Mouse (Mus musculus) kidney, embryonic 16.5 days (tissue): Measurements from ENCODE around the gene Gdf9. TPM values are rescaled to one million over a fixed set of nuclear protein-coding genes. Genes with fewer than 3 reads are reported as not detected.

Experiments
- ATAC-seq: fragments of 200-750 bp; cut with Nextera tagmentation; 2 replicates; pipeline ENCODE4 v1.8.0; 2017; ENCODE audit warnings: moderate TSS enrichment; ENCODE audit not compliant: low FRiP score, low TSS enrichment
- H3K27ac ChIP-seq: fragments of 300-500 bp; sonication (generic); 2 replicates; pipeline ENCODE4 v1.5.1; 2014; ENCODE audit warnings: low read length
- H3K27me3 ChIP-seq: fragments of 300-500 bp; sonication (generic); 2 replicates; pipeline ENCODE4 v1.6.1; 2014; ENCODE audit warnings: low read length, control low read depth, mixed read lengths; ENCODE audit not compliant: insufficient read depth
- H3K36me3 ChIP-seq: fragments of 300-500 bp; sonication (generic); 2 replicates; pipeline ENCODE4 v1.6.1; 2014; ENCODE audit warnings: low read length, control low read depth, mixed read lengths; ENCODE audit not compliant: insufficient read depth
- H3K4me1 ChIP-seq: fragments of 300-500 bp; sonication (generic); 2 replicates; pipeline ENCODE4 v1.6.1; 2014; ENCODE audit warnings: low read length, control low read depth, mixed read lengths; ENCODE audit not compliant: insufficient read depth
- H3K4me2 ChIP-seq: fragments of 300-500 bp; sonication (generic); replicated peaks from 2 replicates; pipeline ENCODE4 v1.6.1; 2014; ENCODE audit warnings: low read depth, low read length
- H3K4me3 ChIP-seq: fragments of 300-500 bp; sonication (generic); 2 replicates; pipeline ENCODE4 v1.5.1; 2014; ENCODE audit warnings: mild to moderate bottlenecking, low read length
- H3K9ac ChIP-seq: fragments of 300-500 bp; sonication (generic); replicated peaks from 2 replicates; pipeline ENCODE4 v1.6.1; 2014; ENCODE audit warnings: low read length
- H3K9me3 ChIP-seq: fragments of 300-500 bp; sonication (generic); 2 replicates; pipeline ENCODE4 v1.6.1; 2016; ENCODE audit warnings: low read length, control low read depth
- WGBS: fragments of 180-500 bp; shearing (Covaris S2); extraction: QIAGEN DNeasy Blood & Tissue Kit; methylation state at CpG from one replicate; pipeline ENCODE4 v1.1.7; 2014; 5-methylcytosine and 5-hydroxymethylcytosine counted together
- polyA plus RNA-seq: library from polyadenylated mRNA; unstranded; fragments of >200 nt; fragmentation: Nextera tagmentation; extraction: Ambion mirVana; gene quantifications from 2 replicates; pipeline ENCODE4 v1.2.1, GENCODE M21; 2015

Gdf9 gene
- polyA plus RNA-seq, 1 experiment from 2014 or later = 1.2 TPM

DNA sequence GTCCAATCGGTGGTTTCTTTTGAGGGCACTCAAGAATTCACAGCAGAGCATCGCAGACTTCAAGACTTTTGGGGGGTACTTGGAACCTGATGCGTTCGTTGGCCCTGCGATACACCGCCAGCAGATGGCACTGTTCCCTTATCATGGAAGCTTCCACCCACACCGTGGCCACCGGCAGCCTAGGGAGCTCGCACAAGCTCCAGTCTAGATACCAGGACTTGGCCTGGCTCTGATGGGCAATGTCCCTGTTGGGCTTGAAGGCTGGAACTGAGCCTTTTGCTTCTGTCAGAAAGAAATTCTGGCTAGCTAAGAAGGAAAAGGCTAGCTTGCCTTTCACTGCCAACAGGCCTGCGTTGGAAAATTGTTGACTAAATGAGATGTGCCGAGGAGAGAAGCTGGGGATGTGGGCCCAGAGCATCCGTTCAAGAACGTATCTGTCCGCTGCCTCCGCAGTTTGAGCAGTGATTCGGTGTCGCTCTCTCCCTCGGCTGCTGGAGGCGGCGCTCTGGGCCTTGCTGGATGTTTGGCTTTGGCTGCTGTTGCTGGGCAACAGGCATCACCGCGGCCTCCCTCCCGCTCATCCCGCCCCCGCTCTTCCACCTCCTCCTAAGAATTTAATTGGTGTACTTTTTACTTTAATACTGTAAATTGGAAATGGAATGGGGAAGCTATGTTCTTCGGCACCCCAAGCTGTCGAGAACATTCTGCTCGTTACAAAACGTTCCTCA is 39.3 kb downstream of the Gdf9 start, which contains the start of gene Gm9837:
TSS of gene Gm9837 (minus strand) at position 512 of the 728 bp plus-strand sequence.
- Histone ChIP-seq H3K4me3 (peak within 1 kb of the TSS; percentile 20), H3K9ac (peak within 1 kb of the TSS; percentile 27; the same call in 1 of the 2 replicates)

DNA sequence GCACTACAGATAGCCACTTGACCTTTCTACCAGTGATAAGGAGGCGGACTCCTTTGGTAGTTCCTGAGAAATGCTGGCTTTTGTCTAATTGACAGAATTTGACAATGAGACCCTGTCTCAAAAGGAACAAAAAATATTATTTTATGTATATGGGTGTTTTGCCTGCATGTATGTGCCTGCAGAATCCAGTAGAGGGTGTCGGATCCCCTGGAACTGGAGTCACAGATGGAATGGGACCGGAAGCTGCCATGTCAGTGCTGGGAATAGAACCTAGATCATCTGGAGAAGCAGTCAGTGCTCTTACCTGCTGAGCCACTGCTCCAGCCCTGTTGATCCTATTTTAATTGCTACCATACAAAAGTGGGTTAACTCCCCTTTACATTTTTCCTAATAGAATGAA is 41.9 kb downstream of the Gdf9 start:
- Histone ChIP-seq H3K9ac (no peak overlapping the region), H3K27ac (no peak overlapping the region), H3K27me3 (peaks cover 65% of the 10 kb centered on the region), H3K36me3 (no peaks in the 10 kb centered on the region), H3K9me3 (no peaks in the 10 kb centered on the region), H3K4me1 (peaks cover 8% of the 10 kb centered on the region; the same call in 1 of the 2 replicates), H3K4me2 (no peak overlapping the region), H3K4me3 (no peak overlapping the region)
- ATAC-seq = no peak
- 84% methylated on average over 3 of the region's 3 CpGs for WGBS

More for the DNA sequence above, 39.3 kb downstream of the Gdf9 start, which contains the start of gene Gm9837:
- H3K9me3 ChIP-seq = no peaks in the 10 kb centered on the region
- H3K4me2 ChIP-seq = peak within 1 kb of the TSS; percentile 44
- WGBS = 5% methylated on average over 29 of the region's 29 CpGs
- H3K27me3 ChIP-seq = peaks cover 66% of the 10 kb centered on the region
- peak; percentile 86; the same call in 1 of the 2 replicates for ATAC-seq
- no peak within 1 kb of the TSS for H3K27ac ChIP-seq
- peaks cover 16% of the 10 kb centered on the region for H3K4me1 ChIP-seq
- H3K36me3 ChIP-seq = no peaks in the 10 kb centered on the region

DNA sequence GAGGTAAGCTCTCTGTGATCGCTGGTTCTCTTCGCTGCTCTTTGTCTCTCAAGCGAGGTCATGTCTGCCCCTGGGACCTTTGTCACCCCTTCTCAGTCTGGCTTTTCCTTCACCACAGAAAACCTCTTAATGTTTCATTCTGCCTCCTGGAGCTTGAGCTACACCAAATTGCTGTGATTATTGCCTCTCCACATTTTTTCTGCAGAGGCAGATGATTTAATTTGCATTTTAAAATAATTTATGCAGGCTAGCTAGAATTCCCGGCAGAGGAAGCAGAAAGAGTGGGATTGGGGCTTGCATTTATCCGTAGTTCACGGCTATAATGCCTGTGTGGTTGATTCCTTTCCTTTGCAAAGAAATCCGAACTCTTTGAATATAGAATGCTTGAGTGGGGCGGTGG is 44.8 kb downstream of the Gdf9 start:
- Histone ChIP-seq H3K27me3 (peaks cover 82% of the 10 kb centered on the region), H3K36me3 (no peaks in the 10 kb centered on the region), H3K27ac (no peak overlapping the region), H3K9ac (no peak overlapping the region), H3K9me3 (peaks cover 5% of the 10 kb centered on the region), H3K4me1 (peaks cover 18% of the 10 kb centered on the region), H3K4me3 (no peak overlapping the region), H3K4me2 (no peak overlapping the region)
- 26% methylated on average over 8 of the region's 8 CpGs for WGBS
- ATAC-seq = no peak

DNA sequence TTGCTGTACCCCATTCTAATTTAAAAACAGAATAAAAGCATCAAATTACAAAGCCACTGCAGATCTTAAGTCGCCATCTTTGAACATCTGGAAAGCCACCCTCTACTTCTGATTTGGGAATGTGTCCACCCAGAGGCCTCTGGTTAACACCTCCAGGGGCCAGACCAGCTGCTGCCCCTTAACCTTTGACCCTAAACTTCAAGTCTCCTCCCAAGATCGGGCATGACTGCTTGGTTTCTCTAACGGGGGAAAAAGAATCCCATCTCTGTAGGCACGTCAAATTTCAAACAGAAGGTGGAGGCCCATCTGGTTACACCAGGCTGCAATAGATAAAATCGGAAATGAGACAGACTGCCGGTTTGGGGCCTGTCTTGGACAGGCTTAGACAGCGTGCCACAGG is 47.0 kb downstream of the Gdf9 start:
- Histone ChIP-seq H3K4me2 (no peak overlapping the region), H3K36me3 (no peaks in the 10 kb centered on the region), H3K4me3 (no peak overlapping the region), H3K27me3 (peaks cover 81% of the 10 kb centered on the region), H3K4me1 (peaks cover 16% of the 10 kb centered on the region), H3K27ac (no peak overlapping the region), H3K9me3 (peaks cover 5% of the 10 kb centered on the region), H3K9ac (no peak overlapping the region)
- 32% methylated on average over 7 of the region's 7 CpGs for WGBS
- ATAC-seq = no peak

DNA sequence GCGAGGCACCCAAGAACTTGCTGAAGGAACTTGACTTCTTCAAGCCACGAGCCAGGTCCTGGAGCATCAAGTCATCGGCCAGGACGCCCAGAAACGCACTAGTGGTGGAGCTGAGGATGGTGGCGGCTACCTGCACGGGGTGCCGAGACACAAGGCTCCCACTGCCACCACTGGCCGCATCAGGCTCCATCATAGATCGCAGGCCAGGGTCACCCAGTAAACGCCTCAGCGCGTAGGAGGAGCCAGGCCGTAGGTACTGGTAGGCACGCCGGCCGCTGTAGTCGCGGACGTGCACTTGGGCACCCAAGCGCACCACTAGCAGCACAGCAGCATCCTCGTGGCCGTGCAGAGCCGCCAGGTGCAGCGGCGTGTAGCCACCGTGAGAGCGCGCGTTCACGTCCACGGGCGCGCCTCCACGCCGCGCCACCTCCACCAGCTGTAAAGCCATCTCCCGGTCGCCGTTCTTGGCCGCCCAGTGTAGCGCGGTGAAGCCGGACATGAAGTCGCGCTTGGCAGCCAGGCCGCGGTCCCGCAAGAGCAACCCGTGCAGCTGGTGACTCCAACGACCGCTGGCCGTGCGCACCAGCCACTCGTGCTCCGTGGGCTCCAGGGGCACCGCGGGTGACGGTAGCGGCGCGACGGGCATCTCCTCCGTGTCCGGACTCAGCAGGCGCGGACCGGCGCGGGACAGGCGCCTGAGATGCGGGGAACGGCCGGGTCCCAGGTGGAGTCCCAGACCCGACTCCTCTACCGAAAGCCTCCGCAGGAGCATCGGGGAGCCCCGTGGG is 47.8 kb downstream of the Gdf9 start:
- peak; percentile 40; the same call in 1 of the 2 replicates for ATAC-seq
- peak overlapping the region; percentile 44 for H3K4me3 ChIP-seq
- peaks cover 5% of the 10 kb centered on the region for H3K9me3 ChIP-seq
- H3K4me2 ChIP-seq = peak overlapping the region; percentile 79
- 5% methylated on average over 79 of the region's 79 CpGs for WGBS
- peaks cover 77% of the 10 kb centered on the region for H3K27me3 ChIP-seq
- H3K4me1 ChIP-seq = peaks cover 16% of the 10 kb centered on the region
- H3K36me3 ChIP-seq = no peaks in the 10 kb centered on the region
- H3K9ac ChIP-seq = peak overlapping the region; percentile 41
- no peak overlapping the region for H3K27ac ChIP-seq

DNA sequence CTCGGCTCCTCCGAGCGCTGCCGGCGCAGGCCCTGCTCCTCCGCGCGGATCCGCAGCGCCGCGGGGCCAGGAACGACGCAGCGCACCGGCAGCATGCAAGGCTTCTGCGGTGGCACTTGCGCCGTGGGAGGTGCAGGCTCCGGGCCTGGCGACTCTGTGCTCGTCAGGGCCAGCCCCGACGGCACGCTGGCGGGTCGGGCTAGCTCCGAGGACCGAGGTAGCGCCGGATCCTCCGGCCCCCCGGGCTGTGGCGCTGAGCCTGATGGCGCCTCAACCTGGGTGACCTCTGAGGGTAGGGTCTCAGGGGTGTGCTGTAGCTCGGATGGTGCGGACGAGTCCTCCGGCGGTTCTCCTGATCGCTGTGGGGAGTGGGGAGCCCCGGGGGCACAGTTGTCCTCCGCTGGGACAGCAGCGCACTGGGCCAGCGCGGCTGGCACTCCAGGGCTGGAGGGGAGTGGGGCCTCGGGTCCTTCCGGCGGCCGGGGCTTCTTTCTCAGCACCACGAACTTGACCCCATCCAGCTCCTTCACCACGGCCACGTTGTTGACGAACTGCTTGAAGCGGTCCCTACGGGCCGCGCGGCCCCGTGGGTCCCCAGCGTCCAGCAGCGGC is 48.5 kb downstream of the Gdf9 start:
- Histone ChIP-seq H3K9me3 (peaks cover 5% of the 10 kb centered on the region), H3K4me2 (peak overlapping the region; percentile 79), H3K27ac (no peak overlapping the region), H3K4me3 (peak overlapping the region; percentile 44), H3K36me3 (no peaks in the 10 kb centered on the region), H3K9ac (peak overlapping the region; percentile 49), H3K4me1 (peaks cover 16% of the 10 kb centered on the region), H3K27me3 (peaks cover 70% of the 10 kb centered on the region)
- under 1% methylated on average over 62 of the region's 62 CpGs for WGBS
- peak; percentile 47; the same call in 1 of the 2 replicates for ATAC-seq

DNA sequence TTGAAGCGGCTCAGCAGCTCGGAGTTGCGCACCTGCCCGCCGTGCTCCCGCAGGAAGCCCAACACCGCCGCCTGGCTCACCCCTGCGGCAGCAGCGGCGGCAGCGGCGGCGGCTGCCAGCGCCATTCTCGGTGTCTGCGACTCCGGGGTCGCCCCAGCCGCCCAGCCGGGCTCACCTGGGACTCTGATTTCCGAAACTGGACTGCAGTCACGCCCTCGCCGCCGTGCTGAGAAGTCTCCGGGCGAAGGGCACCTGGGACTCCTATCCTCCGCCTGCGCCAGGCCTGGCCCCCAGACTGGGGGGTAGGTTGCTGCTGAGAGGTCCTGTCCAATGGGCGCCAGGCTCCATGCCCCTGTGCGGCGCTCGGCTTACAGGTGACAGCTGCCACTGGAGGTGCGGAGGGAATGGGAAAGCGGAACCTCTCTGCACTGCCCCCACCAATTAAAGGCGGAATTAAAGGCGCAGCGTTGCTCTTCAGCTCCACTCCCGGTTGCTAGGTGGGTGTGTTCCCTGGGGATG is 49.0 kb downstream of the Gdf9 start, which contains the start of the genes Gm9945 and Sowaha:
TSS of gene Gm9945 (plus strand) at position 384 of the 519 bp plus-strand sequence.
TSS of gene Sowaha (minus strand) at position 492 of the 519 bp plus-strand sequence.
- peak within 1 kb of the TSS; percentile 79 for H3K4me2 ChIP-seq
- H3K36me3 ChIP-seq = no peaks in the 10 kb centered on the region
- peaks cover 5% of the 10 kb centered on the region for H3K9me3 ChIP-seq
- H3K4me3 ChIP-seq = peak within 1 kb of the TSS; percentile 44
- H3K27ac ChIP-seq = no peak within 1 kb of the TSS
- 4% methylated on average over 40 of the region's 40 CpGs for WGBS
- H3K4me1 ChIP-seq = peaks cover 16% of the 10 kb centered on the region
- H3K27me3 ChIP-seq = peaks cover 64% of the 10 kb centered on the region
- peak within 1 kb of the TSS; percentile 49 for H3K9ac ChIP-seq
- peak; percentile 64 for ATAC-seq

DNA sequence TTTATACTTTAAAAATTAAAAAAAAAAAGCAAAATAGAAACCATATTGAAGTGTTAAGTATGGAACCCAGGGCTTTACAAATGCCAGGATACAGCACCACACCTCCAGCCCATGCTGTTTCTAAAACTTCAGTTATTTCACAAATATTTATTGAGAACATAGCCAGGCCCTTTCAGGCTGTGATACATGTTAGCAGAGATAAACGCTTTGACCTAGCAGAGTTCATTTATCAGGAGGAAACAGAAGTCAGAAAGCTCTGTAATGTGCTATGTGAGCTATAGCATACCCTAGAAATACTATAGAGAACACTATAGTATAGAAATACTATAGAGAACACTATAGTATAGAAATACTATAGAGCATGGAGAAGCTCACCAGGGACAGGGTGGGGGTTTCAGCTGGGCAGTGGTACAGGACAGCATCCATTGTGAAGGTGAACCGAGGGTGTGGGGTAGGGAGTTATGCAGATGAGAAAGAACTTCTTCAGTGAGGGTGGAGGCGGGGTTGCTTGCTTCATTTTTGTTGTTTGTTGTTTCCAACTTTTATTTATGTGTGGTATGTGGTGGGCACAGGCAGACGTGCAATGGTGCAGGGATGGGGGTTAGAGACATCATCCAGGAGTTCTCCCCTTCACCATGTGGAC is 50.4 kb downstream of the Gdf9 start:
- Histone ChIP-seq H3K4me3 (no peak overlapping the region), H3K4me2 (no peak overlapping the region), H3K4me1 (peaks cover 16% of the 10 kb centered on the region), H3K9ac (no peak overlapping the region), H3K9me3 (peaks cover 5% of the 10 kb centered on the region), H3K36me3 (no peaks in the 10 kb centered on the region), H3K27me3 (peaks cover 50% of the 10 kb centered on the region), H3K27ac (no peak overlapping the region)
- ATAC-seq = no peak
- 71% methylated on average over 4 of the region's 4 CpGs for WGBS
